Mouse (Mus musculus): ENCODE measurements at regions not wholly inside any gene's neighbourhood (a gene's known extent, or its start where the extent isn't known, plus 50 kb on each side); places are given as distances from the start of the nearest gene placed in this dataset.

DNA sequence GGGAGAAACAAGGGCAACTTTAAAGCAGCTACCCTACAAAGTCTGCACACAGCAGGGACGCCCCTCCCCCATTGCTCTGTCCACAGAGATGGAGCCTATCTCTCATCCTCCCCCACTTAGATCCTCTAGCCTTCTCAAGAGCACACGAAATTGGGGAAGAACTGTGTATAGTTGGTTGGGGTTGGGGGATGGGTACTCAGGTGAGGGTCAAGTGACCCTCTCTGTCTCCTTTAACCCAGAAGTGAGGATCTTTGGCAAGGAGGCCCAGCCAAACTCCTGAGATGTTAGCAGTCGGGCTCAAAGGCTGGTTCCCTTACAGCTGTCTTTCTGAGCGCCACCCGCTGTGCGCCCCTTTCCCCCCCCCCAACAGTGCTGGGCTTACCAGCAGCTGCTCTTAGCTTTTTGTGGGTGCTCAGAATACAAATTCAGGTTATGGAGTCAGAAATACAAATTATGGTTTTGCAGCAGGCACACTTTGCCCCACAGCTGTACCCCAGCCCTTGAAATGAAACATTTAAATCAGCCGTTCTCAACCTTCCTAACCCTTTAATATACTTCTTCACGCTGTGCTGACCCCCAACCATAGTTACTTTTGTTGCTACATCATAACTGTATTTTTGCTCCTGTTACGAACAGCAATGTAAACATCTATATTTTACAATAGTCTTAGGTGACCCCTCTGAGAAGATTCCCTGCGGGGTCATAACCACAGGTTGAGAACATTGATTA is 50.1 kb upstream of the Smndc1 start:
- H3K9me3 ChIP-seq (ENCODE audit: control insufficient read depth, low read length): no peaks in the 10 kb centered on the region
- no peaks in the 10 kb centered on the region for H3K27me3 ChIP-seq (replicated peaks; ENCODE audit: control insufficient read depth, insufficient read depth, low read length)
- no peak overlapping the region for H3K9ac ChIP-seq (ENCODE audit: low read length)
- ATAC-seq (replicated peaks; ENCODE audit: low FRiP score, low TSS enrichment, low read depth): no peak
- no peak overlapping the region for H3K4me3 ChIP-seq (ENCODE audit: low read depth, low read length)
- no peak overlapping the region for H3K27ac ChIP-seq (ENCODE audit: low read depth)
- peaks cover 20% of the 10 kb centered on the region for H3K4me1 ChIP-seq (replicated peaks; ENCODE audit: control insufficient read depth, insufficient read depth, low read length)
- no peak overlapping the region for H3K4me2 ChIP-seq (ENCODE audit: low read length)
- WGBS: 39% methylated on average over 10 of the region's 10 CpGs
- H3K36me3 ChIP-seq (ENCODE audit: control insufficient read depth, insufficient read depth, low read length): no peaks in the 10 kb centered on the region
- DNase-seq (ENCODE audit: low spot score): no peak

Data from intestine, embryonic 14.5 days (tissue).